Mouse (Mus musculus) midbrain, embryonic 15.5 days (tissue): ENCODE results near the gene Cog1. TPM values are rescaled to one million over a fixed set of nuclear protein-coding genes. Genes with fewer than 3 reads are reported as not detected.

ENCODE experiments used
- ATAC-seq: fragments of 200-750 bp; cut with Nextera tagmentation; replicated peaks from 2 replicates; pipeline ENCODE4 v1.8.0; 2017; ENCODE audit warnings: moderate TSS enrichment
- H3K27ac ChIP-seq: fragments of 300-500 bp; sonication (generic); 2 replicates; pipeline ENCODE4 v1.5.1; 2015; ENCODE audit warnings: mild to moderate bottlenecking, inconsistent platforms
- H3K27me3 ChIP-seq: fragments of 300-500 bp; sonication (generic); replicated peaks from 2 replicates; pipeline ENCODE4 v1.6.1; 2015; ENCODE audit warnings: inconsistent platforms
- H3K36me3 ChIP-seq: fragments of 300-500 bp; sonication (generic); replicated peaks from 2 replicates; pipeline ENCODE4 v1.6.1; 2015; ENCODE audit warnings: inconsistent platforms
- H3K4me1 ChIP-seq: fragments of 300-500 bp; sonication (generic); 2 replicates; pipeline ENCODE4 v1.6.1; 2015; ENCODE audit warnings: inconsistent platforms
- H3K4me2 ChIP-seq: fragments of 300-500 bp; sonication (generic); 2 replicates; pipeline ENCODE4 v1.6.1; 2015; ENCODE audit warnings: inconsistent platforms, mild to moderate bottlenecking, moderate library complexity
- H3K4me3 ChIP-seq: fragments of 300-500 bp; sonication (generic); 2 replicates; pipeline ENCODE4 v1.5.1; 2015; ENCODE audit warnings: mild to moderate bottlenecking, inconsistent platforms
- H3K9ac ChIP-seq: fragments of 300-500 bp; sonication (generic); 2 replicates; pipeline ENCODE4 v1.6.1; 2015; ENCODE audit warnings: mild to moderate bottlenecking, inconsistent platforms
- H3K9me3 ChIP-seq: fragments of 300-500 bp; sonication (generic); 2 replicates; pipeline ENCODE4 v1.6.1; 2016; ENCODE audit warnings: inconsistent platforms
- WGBS: fragments of 180-500 bp; shearing (Covaris S2); methylation state at CpG from one replicate; pipeline ENCODE4 v1.1.7; 2015; ENCODE audit warnings: mixed read lengths; 5-methylcytosine and 5-hydroxymethylcytosine counted together
- polyA plus RNA-seq: library from polyadenylated mRNA; unstranded; fragments of >200 nt; fragmentation: Nextera tagmentation; extraction: Ambion mirVana; gene quantifications from 2 replicates; pipeline ENCODE4 v1.2.1, GENCODE M21; 2015

The Cog1 gene
- polyA plus RNA-seq, 1 experiment from 2014 or later = 40.7 TPM

DNA sequence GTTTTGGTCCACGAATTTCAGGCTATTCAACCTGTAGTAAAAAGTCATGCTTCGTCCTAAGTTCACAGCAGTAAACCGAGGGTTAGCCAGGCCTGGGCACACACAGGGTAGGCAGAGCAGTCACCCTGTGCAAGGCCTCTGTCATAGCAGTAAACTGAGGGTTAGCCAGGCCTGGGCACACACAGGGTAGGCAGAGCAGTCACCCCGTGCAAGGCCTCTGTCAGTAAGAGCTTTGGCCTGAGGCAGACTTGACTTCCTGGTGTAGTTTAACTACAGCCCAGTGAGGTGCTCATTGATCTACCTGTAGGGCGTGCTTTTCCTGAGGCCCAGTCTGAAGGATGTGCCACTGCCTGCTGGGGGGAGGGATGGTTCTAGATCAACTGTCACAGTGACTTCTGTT, 42.3 kb downstream of the Cog1 start:
- peaks cover 57% of the 10 kb centered on the region for H3K36me3 ChIP-seq
- no peak for ATAC-seq
- H3K4me2 ChIP-seq = no peak overlapping the region
- 87% methylated on average over 5 of the region's 5 CpGs for WGBS
- no peak overlapping the region for H3K4me3 ChIP-seq
- H3K4me1 ChIP-seq = peaks cover 9% of the 10 kb centered on the region
- no peak overlapping the region for H3K27ac ChIP-seq
- no peak overlapping the region for H3K9ac ChIP-seq
- no peaks in the 10 kb centered on the region for H3K9me3 ChIP-seq
- no peaks in the 10 kb centered on the region for H3K27me3 ChIP-seq

DNA sequence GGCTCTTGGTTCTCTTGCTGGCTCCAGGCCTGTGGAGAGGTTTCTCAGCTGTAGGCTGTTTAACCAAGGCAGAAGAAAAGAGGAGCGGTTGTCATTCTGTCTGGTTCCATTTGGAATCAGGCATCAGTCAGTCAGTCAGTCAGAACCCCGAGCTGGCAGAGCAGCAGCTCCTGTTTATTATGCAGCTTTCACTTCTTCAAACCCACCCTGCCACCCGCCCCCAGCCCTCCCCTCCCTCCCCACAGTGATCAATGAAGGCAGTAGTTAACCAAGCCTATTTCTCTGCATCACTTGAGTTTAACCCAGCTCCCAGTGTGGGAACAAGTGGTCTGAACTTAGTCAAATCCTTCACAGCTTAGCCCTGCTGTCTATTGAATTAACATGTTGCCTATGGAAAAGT, 42.9 kb downstream of the Cog1 start:
- ATAC-seq = no peak
- Histone ChIP-seq H3K9ac (no peak overlapping the region), H3K27ac (no peak overlapping the region), H3K4me3 (no peak overlapping the region), H3K36me3 (peaks cover 60% of the 10 kb centered on the region), H3K27me3 (no peaks in the 10 kb centered on the region), H3K9me3 (no peaks in the 10 kb centered on the region), H3K4me1 (peaks cover 3% of the 10 kb centered on the region), H3K4me2 (no peak overlapping the region)
- WGBS = 76% methylated on average over 3 of the region's 3 CpGs

DNA sequence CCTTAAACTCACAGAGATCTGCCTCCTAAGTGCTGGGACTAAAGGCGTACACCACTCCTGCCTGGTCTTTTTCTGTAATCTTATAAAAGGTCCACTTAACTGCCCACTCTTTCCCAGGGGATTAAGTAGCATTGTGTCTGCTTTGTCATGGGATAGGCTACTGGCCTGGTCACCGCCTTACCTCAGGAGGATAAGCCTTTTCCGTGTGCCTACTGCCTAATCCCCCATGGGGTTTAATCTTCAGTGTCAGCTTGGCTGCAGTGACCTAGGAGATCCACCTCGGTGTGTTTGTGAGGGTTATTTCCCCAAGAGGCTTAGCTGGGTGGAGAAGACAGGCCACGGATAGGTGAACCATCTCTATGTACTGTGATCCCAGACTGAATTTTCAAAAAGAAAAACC, 48.6 kb downstream of the Cog1 start:
- no peak overlapping the region for H3K27ac ChIP-seq
- peaks cover 34% of the 10 kb centered on the region for H3K36me3 ChIP-seq
- no peaks in the 10 kb centered on the region for H3K9me3 ChIP-seq
- H3K9ac ChIP-seq = no peak overlapping the region
- no peak overlapping the region for H3K4me3 ChIP-seq
- H3K4me1 ChIP-seq = no peaks in the 10 kb centered on the region
- WGBS = 24% methylated on average over 5 of the region's 5 CpGs
- no peak overlapping the region for H3K4me2 ChIP-seq
- H3K27me3 ChIP-seq = no peaks in the 10 kb centered on the region
- no peak for ATAC-seq

DNA sequence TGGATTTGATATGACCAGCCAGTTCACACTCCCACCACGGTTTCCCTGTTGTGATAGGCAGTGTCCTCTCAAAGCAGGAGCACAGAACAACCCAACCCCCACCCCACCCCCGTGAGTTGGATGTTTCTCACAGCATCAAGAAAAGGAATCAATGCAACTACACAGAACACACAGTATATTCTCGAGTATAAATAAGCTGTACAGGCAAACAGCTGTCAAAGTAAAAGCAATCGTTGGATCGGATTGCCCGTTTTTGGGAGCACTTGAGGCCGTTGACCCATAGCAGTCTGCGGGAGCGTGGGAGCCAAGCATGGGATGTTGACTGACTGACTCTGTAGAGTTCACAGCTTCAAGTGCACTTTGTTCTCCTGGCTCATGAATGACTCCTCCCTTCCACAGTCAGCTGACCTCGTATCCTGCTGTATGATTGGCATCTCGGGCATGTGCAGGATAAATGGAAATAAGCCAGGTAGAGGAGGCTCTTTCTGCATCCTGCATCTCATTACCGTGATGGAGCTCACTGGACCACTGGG, 49.1 kb downstream of the Cog1 start:
- no peak overlapping the region for H3K4me2 ChIP-seq
- no peaks in the 10 kb centered on the region for H3K27me3 ChIP-seq
- no peaks in the 10 kb centered on the region for H3K4me1 ChIP-seq
- ATAC-seq = no peak
- WGBS = 69% methylated on average over 12 of the region's 12 CpGs
- peaks cover 29% of the 10 kb centered on the region for H3K36me3 ChIP-seq
- H3K4me3 ChIP-seq = no peak overlapping the region
- H3K27ac ChIP-seq = no peak overlapping the region
- H3K9me3 ChIP-seq = no peaks in the 10 kb centered on the region
- no peak overlapping the region for H3K9ac ChIP-seq

DNA sequence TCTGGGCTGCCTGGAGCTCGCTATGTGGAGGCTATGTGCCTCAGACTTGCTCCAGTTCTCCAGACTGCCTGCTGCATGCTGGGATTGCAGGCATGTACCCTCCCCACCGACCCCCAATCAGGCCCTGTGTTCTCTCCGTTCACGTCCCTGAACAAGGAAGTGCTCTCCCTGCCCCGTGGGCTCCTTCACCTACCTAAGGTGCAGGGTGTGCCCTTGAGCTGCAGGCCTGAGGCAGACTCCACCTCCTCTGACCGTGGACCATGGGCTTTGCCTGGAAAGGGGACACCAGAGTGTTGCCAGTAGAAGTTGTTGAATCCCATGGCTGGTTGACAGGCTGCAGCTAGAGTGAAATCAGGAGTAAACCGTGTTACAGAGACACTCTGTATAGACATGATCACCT, 50.7 kb downstream of the Cog1 start:
- Histone ChIP-seq H3K4me2 (no peak overlapping the region), H3K4me3 (no peak overlapping the region), H3K9ac (no peak overlapping the region), H3K9me3 (no peaks in the 10 kb centered on the region), H3K36me3 (peaks cover 17% of the 10 kb centered on the region), H3K27ac (no peak overlapping the region), H3K27me3 (no peaks in the 10 kb centered on the region), H3K4me1 (0 out of 2 replicates have a peak, but pooled peaks cover 2% of the 10 kb centered on the region)
- 86% methylated on average over 7 of the region's 7 CpGs for whole genome bisulfite sequencing
- ATAC-seq = no peak

DNA sequence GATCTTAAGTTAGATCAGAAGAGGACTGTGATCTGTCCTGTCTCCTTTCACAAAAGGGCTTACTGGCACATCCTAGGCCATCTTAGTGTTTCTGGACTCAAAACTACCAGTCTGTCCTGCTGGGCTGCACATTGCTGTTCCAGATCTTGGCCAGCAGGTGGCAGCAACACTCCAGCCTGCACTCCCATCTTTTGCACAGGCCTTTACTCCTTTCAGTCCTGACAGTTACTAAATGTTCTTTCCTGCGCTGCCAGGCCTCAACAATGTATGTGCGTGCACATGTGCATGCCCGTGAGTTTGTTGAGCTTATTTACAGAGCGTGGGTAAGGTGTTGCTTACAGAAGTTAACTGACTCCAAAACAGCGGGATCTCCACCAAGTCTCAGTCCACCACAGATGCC, 54.8 kb downstream of the Cog1 start:
- no peak overlapping the region for H3K4me3 ChIP-seq
- ATAC-seq = peak; percentile 56
- H3K36me3 ChIP-seq = no peaks in the 10 kb centered on the region
- no peak overlapping the region for H3K27ac ChIP-seq
- 0 out of 2 replicates have a peak, but pooled peaks cover 2% of the 10 kb centered on the region for H3K4me1 ChIP-seq
- 0 out of 2 replicates have a peak, but pooled peaks cover 3% of the 10 kb centered on the region for H3K27me3 ChIP-seq
- no peaks in the 10 kb centered on the region for H3K9me3 ChIP-seq
- WGBS = 36% methylated on average over 5 of the region's 5 CpGs
- H3K4me2 ChIP-seq = no peak overlapping the region
- no peak overlapping the region for H3K9ac ChIP-seq

DNA sequence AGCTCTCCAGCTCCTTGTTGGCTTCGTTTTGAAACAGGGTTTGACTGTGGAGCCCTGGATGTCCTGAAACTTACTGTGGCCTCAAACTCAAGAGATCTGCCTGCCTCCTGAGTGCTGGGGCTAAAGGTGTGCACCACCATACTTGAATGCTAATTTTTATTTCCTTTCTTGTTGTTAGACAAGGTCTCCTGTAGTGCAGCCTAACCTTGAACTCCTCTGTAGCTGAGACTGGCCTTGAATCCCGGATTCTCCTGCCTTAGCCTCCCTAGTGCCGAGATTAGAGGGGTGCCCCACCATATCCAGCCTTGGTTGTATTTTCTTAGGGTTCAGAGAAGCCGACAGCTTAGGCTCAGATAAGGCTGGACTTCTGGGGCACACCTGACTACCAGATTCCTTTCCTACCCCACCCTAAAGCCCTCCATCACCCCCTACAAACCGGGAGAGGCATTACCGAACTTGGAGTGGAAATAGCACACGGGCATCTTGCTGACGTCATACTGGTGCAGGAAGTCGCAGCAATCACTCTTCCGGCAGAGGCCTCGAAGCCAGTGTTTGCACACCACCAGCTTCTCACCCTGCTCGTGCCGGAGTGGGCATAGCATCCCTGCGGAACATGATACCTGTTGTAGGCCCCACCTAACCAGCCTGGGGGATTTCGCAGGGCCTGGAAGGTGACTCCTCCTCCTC, 57.1 kb downstream of the Cog1 start:
- Histone ChIP-seq H3K9ac (no peak overlapping the region), H3K36me3 (no peaks in the 10 kb centered on the region), H3K27ac (no peak overlapping the region), H3K4me3 (no peak overlapping the region), H3K9me3 (no peaks in the 10 kb centered on the region), H3K4me2 (no peak overlapping the region), H3K27me3 (0 out of 2 replicates have a peak, but pooled peaks cover 3% of the 10 kb centered on the region), H3K4me1 (peaks cover 21% of the 10 kb centered on the region)
- ATAC-seq = no peak
- WGBS = 91% methylated on average over 15 of the region's 15 CpGs

DNA sequence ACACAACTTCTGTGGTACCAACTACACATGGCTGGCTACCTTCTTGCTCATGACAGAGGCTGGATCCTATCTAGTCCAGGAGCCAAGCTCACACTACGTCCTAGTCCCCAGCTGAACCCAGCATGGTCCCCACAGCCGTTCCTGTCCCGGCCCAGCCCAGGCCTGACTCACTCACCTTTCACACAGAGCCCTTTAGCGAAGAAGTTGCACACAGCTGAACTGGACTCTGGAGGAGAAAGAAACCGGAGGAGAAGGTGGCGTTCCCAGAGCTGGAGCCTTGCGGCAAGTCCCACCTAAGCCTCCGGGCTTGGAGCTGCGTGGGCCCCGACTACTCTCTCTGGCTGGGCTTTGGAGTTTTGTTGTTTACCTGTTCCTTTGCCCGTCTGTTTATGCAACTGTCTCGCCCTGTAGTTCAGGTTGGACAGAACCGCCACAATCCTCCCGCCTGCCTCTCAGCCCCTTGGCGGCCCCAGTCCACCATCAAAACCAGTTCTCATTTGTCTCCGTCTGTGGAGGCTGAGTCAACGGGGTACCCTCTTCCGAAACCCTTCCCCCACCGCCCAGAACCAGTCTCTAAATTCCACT, 59.8 kb downstream of the Cog1 start:
- no peak for ATAC-seq
- Histone ChIP-seq H3K9me3 (no peaks in the 10 kb centered on the region), H3K4me1 (peaks cover 21% of the 10 kb centered on the region), H3K9ac (no peak overlapping the region), H3K27me3 (0 out of 2 replicates have a peak, but pooled peaks cover 3% of the 10 kb centered on the region), H3K4me3 (no peak overlapping the region), H3K36me3 (no peaks in the 10 kb centered on the region), H3K4me2 (no peak overlapping the region), H3K27ac (no peak overlapping the region)
- WGBS = 56% methylated on average over 19 of the region's 19 CpGs

DNA sequence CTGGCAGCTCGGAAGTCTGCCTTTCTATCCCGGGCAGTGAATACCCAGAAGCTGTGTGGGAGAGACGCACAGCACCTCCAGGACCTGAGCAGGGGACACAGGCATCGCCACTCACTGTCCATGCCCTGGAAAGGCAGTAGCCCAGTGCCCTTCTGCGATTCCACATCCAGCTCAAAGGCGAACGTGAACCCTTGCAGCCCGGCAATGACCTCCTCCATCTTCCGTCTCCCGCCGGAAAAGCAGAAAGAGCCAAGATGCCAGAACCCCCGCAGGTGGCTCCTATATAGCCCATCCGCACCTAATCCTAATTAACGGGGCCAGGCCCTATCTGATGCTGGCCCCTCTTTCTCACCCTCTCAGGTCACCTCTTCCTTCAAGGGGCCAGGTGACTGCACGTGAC, 60.3 kb downstream of the Cog1 start:
- 18% methylated on average over 15 of the region's 15 CpGs for WGBS
- H3K4me3 ChIP-seq = no peak overlapping the region
- H3K9ac ChIP-seq = no peak overlapping the region
- 0 out of 2 replicates have a peak, but pooled peaks have one; percentile 22 for ATAC-seq
- no peaks in the 10 kb centered on the region for H3K9me3 ChIP-seq
- H3K36me3 ChIP-seq = no peaks in the 10 kb centered on the region
- no peak overlapping the region for H3K4me2 ChIP-seq
- H3K27me3 ChIP-seq = 0 out of 2 replicates have a peak, but pooled peaks cover 3% of the 10 kb centered on the region
- H3K27ac ChIP-seq = no peak overlapping the region
- peaks cover 19% of the 10 kb centered on the region for H3K4me1 ChIP-seq

DNA sequence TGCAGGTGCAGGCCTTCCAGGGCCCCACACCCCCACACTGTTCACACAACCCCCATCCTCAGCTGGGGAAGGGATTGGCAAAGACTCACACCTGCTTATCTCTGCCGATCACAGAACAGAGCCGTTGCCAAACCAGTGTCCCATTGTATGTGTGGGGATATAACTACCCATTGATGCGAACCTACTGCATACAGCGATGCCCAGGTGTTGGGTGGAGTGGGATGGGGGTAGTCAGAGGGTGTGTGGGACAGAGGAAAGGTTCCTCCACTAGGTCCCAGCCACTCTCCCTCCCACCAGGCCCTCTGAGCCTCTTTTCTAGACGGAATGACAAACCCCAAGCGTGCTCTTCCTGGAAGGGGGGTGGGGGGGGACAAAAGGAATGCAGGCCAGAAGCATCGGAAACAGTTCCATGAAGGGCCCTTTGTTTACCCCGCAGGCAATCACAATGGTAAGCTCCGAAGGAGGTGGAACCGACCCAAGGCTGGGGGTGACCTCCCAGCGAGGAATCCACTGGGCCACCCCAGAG, 60.8 kb downstream of the Cog1 start, which contains the start of gene Cpsf4l:
Cpsf4l (minus strand) TSS at position 287 of the 526 bp plus-strand sequence.
- no peak within 1 kb of the TSS; the same call in 1 of the 2 replicates for H3K4me2 ChIP-seq
- ATAC-seq = peak; percentile 51; the same call in 1 of the 2 replicates
- no peaks in the 10 kb centered on the region for H3K9me3 ChIP-seq

DNA sequence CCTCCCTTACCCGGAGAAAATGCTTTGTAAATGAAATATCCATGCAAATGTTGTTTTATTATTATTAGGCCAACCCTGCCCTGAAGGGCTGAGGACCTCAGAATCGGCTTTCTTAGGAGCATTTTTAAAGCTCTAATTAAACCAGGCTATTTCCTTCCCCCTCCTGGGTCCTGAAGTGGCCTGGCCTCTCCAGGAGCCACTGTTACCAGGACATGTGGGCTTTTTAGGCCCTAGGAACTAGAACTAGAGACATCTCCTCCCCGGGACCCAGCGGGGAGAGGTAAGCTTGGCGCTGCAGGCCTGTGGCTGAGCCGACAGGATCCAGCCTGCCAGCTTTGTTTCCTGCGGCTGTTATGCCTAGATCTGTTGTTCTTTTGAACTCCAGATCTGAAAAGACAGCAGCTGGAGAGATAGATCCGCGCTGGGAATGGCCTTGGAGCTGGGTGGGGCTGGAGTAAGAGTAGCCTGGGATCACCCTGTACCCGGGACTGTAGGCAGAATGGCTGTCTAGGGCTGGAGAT, 61.3 kb downstream of the Cog1 start:
- peak overlapping the region; percentile 65 for H3K27ac ChIP-seq
- H3K4me2 ChIP-seq = no peak overlapping the region; the same call in 1 of the 2 replicates
- peak overlapping the region; percentile 32; the same call in 1 of the 2 replicates for H3K9ac ChIP-seq
- WGBS = 1% methylated on average over 10 of the region's 10 CpGs
- no peaks in the 10 kb centered on the region for H3K9me3 ChIP-seq
- no peaks in the 10 kb centered on the region for H3K36me3 ChIP-seq
- 0 out of 2 replicates have a peak, but pooled peaks cover 3% of the 10 kb centered on the region for H3K27me3 ChIP-seq
- H3K4me1 ChIP-seq = peaks cover 19% of the 10 kb centered on the region
- ATAC-seq = peak; percentile 22
- no peak overlapping the region for H3K4me3 ChIP-seq

More for the DNA sequence above, 60.8 kb downstream of the Cog1 start, which contains the start of gene Cpsf4l:
- peak within 1 kb of the TSS; percentile 65 for H3K27ac ChIP-seq
- H3K9ac ChIP-seq = peak within 1 kb of the TSS; percentile 32; the same call in 1 of the 2 replicates
- 9% methylated on average over 11 of the region's 11 CpGs for WGBS
- peaks cover 19% of the 10 kb centered on the region for H3K4me1 ChIP-seq
- no peaks in the 10 kb centered on the region for H3K36me3 ChIP-seq
- 0 out of 2 replicates have a peak, but pooled peaks cover 3% of the 10 kb centered on the region for H3K27me3 ChIP-seq
- no peak within 1 kb of the TSS for H3K4me3 ChIP-seq

DNA sequence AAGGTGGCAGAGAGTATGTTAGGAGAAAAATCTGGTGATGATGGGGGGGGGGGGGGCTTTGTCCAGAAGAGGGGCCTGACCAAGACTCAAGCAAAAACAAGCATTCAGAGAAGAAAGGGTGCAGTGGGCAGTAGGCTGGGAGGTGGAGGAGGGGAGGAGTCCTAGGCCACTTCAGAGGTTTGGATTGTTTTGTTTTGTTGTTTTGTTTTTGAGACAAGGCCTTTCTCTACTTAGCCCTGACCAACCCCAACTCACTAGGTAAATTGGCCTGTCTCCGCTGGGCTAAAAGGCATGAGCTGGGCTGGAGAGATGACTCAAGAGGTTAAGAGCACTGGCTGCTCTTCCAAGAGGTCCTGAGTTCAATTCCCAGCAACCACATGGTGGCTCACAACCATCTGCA, 62.1 kb downstream of the Cog1 start:
- no peak overlapping the region for H3K9ac ChIP-seq
- no peak for ATAC-seq
- no peak overlapping the region for H3K4me3 ChIP-seq
- H3K27me3 ChIP-seq = 0 out of 2 replicates have a peak, but pooled peaks cover 3% of the 10 kb centered on the region
- H3K4me2 ChIP-seq = no peak overlapping the region
- H3K36me3 ChIP-seq = no peaks in the 10 kb centered on the region
- no peaks in the 10 kb centered on the region for H3K9me3 ChIP-seq
- 70% methylated on average over 1 of the region's 1 CpGs for WGBS
- peaks cover 19% of the 10 kb centered on the region for H3K4me1 ChIP-seq
- peak overlapping the region; percentile 65; the same call in 1 of the 2 replicates for H3K27ac ChIP-seq
